Mouse (Mus musculus): Measurements from ENCODE around the gene Med13l. TPM values are rescaled to one million over a fixed set of nuclear protein-coding genes. Genes with fewer than 3 reads are reported as not detected.

Med13l gene
- polyA plus RNA-seq, 1 experiment: 10.7 TPM

DNA sequence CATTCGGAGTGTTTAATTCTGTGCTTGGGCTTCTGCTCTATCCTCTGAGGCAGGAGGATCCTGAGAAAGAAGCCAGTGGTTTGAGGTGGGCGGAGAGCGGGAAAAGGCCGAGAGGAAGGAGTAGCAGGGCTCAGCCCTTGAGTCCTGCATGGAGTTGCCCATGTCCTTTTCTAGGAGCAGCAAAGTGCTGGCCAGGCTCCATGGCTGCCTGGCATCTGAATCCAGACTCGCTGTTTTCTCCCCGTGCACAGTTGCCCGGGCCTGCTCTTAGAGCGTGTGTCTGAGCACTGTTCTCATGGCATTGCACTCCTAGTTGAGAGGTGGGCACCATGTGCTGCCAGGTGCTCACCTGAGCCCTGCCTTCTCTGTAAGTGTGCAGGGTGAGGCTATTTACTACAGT is 175.3 kb downstream of the Med13l start:
- no peak overlapping the region for H3K27ac ChIP-seq (ENCODE audit: insufficient read depth, low read depth, low read length)
- TF ChIP-seq POLR2A (IDR thresholded peaks at IDR 0.05; ENCODE audit: low read depth, low read length) (no peak), CTCF (conservative IDR thresholded peaks at IDR 0.05; ENCODE audit: insufficient read depth, insufficient read length, low read depth, low read length) (no peak)
- 92% methylated on average over 8 of the region's 8 CpGs for WGBS
- no peaks in the 10 kb centered on the region for H3K27me3 ChIP-seq (replicated peaks; ENCODE audit: control insufficient read depth, insufficient read depth, low read length)
- no peak overlapping the region for H3K4me3 ChIP-seq (ENCODE audit: insufficient read depth, low read depth, low read length)
- H3K4me1 ChIP-seq (ENCODE audit: control insufficient read depth, insufficient read depth, low read length): no peaks in the 10 kb centered on the region
- no peak for DNase-seq
- H3K36me3 ChIP-seq (ENCODE audit: control insufficient read depth, insufficient read depth, low read length): peaks cover 5% of the 10 kb centered on the region

DNA sequence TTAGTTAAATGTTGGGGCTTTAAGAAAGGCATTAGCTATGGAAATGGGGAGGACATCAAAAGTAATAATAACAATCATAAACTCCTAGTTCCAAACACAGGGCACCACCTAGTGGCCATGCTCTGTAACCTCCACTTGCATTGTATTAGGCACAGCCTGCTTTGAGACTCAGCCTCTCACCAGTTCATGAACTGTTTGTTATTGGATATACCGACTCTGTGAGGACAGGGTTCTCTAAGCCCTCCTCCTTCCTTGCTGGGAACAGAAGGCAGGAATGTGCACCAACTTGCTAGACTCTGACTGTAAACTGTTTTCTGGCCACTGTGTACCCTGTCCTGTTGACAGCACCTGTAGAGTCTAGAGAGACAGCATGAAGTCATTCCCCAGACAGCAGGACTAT is 177.1 kb downstream of the Med13l start:
- H3K4me1 ChIP-seq (ENCODE audit: control insufficient read depth, insufficient read depth, low read length): no peaks in the 10 kb centered on the region
- H3K36me3 ChIP-seq (ENCODE audit: control insufficient read depth, insufficient read depth, low read length): peaks cover 5% of the 10 kb centered on the region
- no peak overlapping the region for H3K27ac ChIP-seq (ENCODE audit: insufficient read depth, low read depth, low read length)
- no peaks in the 10 kb centered on the region for H3K27me3 ChIP-seq (replicated peaks; ENCODE audit: control insufficient read depth, insufficient read depth, low read length)
- TF ChIP-seq CTCF (conservative IDR thresholded peaks at IDR 0.05; ENCODE audit: insufficient read depth, insufficient read length, low read depth, low read length) (peak; percentile 69), POLR2A (IDR thresholded peaks at IDR 0.05; ENCODE audit: low read depth, low read length) (no peak)
- peak; percentile 66 for DNase-seq
- no peak overlapping the region for H3K4me3 ChIP-seq (ENCODE audit: insufficient read depth, low read depth, low read length)
- 20% methylated on average over 1 of the region's 1 CpGs for WGBS

DNA sequence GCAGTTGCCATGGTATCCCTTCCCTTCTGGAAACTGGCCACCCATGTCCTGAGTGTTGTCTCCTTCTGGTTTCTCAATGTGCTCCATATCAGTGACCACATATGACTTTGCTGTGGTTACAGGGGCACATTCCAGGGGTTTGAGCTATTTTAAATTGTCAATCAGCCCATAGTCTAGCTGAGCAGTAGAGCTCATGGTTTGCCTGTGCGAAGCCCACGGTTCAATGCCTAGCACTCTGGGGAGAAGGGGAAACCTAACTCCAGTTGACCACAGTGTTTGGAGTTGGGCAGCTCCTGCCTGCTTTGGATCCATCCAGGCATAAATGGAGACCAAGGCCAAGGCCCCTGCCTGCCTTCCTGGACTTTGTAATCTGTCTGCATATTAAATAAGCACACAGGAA is 182.6 kb downstream of the Med13l start:
- Histone ChIP-seq H3K4me1 (ENCODE audit: control insufficient read depth, insufficient read depth, low read length) (no peaks in the 10 kb centered on the region), H3K27ac (ENCODE audit: insufficient read depth, low read depth, low read length) (no peak overlapping the region), H3K27me3 (replicated peaks; ENCODE audit: control insufficient read depth, insufficient read depth, low read length) (no peaks in the 10 kb centered on the region), H3K4me3 (ENCODE audit: insufficient read depth, low read depth, low read length) (no peak overlapping the region), H3K36me3 (ENCODE audit: control insufficient read depth, insufficient read depth, low read length) (peaks cover 2% of the 10 kb centered on the region)
- TF ChIP-seq CTCF (conservative IDR thresholded peaks at IDR 0.05; ENCODE audit: insufficient read depth, insufficient read length, low read depth, low read length) (no peak), POLR2A (IDR thresholded peaks at IDR 0.05; ENCODE audit: low read depth, low read length) (no peak)
- WGBS: 39% methylated on average over 2 of the region's 2 CpGs
- no peak for DNase-seq

DNA sequence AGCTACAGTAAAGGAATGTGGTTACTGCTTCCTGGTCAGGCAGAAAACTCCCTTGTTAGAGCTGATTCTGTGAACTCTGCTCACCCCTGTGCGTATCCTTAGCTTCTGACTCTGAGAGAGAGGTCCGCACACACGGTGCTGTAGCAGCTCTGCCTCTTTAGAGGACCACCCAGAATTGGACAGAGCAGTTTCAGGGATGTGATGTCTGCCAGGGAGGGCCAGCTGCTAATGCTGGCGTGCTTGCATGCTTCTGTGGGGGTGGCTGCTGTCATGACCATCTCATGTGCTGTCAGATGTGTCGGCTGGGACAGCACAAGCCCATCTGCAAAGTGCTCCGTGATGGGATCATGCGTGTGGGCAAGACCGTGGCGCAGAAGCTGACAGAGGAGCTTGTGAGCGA is 186.5 kb downstream of the Med13l start:
- peaks cover 1% of the 10 kb centered on the region; the same call in 1 of the 2 replicates for H3K36me3 ChIP-seq (ENCODE audit: control insufficient read depth, insufficient read depth, low read length)
- TF ChIP-seq POLR2A (IDR thresholded peaks at IDR 0.05; ENCODE audit: low read depth, low read length) (no peak), CTCF (conservative IDR thresholded peaks at IDR 0.05; ENCODE audit: insufficient read depth, insufficient read length, low read depth, low read length) (no peak)
- no peak overlapping the region for H3K4me3 ChIP-seq (ENCODE audit: insufficient read depth, low read depth, low read length)
- no peaks in the 10 kb centered on the region for H3K4me1 ChIP-seq (ENCODE audit: control insufficient read depth, insufficient read depth, low read length)
- H3K27ac ChIP-seq (ENCODE audit: insufficient read depth, low read depth, low read length): no peak overlapping the region
- DNase-seq: no peak
- 85% methylated on average over 10 of the region's 10 CpGs for WGBS
- no peaks in the 10 kb centered on the region for H3K27me3 ChIP-seq (replicated peaks; ENCODE audit: control insufficient read depth, insufficient read depth, low read length)

DNA sequence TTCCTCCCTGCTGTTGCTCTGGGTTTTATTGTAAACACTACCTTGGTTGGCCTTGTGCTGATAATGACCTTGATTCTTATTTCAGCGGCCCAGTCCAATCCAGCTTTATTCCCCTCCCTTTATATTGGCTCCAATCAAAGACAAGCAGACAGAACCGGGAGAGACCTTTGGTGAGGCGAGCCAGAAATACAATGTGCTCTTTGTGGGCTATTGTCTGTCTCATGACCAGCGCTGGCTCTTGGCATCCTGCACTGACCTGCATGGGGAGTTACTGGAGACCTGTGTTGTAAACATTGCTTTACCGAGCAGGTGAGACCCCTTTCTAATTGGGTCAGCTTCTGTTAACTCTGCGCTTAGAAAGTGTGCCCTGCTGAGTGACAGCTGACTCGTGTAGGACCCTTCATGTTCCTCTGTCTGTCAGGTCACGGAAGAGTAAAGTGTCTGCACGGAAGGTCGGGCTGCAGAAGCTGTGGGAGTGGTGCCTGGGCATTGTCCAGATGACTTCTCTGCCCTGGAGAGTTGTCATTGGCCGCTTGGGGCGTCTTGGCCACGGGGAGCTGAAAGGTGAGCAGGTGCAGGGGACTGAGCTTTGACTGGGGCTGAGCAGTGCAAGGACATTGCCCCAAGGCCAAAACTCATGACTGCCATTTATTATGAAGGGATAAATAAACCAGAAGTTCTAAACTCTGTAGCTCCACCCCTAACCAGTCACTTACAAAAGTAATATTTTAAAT is 191.1 kb downstream of the Med13l start:
- 60% methylated on average over 13 of the region's 13 CpGs for WGBS
- peak; percentile 76 for DNase-seq
- Histone ChIP-seq H3K4me1 (ENCODE audit: control insufficient read depth, insufficient read depth, low read length) (no peaks in the 10 kb centered on the region), H3K27me3 (replicated peaks; ENCODE audit: control insufficient read depth, insufficient read depth, low read length) (no peaks in the 10 kb centered on the region), H3K4me3 (ENCODE audit: insufficient read depth, low read depth, low read length) (no peak overlapping the region), H3K27ac (ENCODE audit: insufficient read depth, low read depth, low read length) (no peak overlapping the region), H3K36me3 (ENCODE audit: control insufficient read depth, insufficient read depth, low read length) (peaks cover 1% of the 10 kb centered on the region; the same call in 1 of the 2 replicates)
- no peak for TF ChIP-seq CTCF (conservative IDR thresholded peaks at IDR 0.05; ENCODE audit: insufficient read depth, insufficient read length, low read depth, low read length)
- no peak for TF ChIP-seq POLR2A (IDR thresholded peaks at IDR 0.05; ENCODE audit: low read depth, low read length)

DNA sequence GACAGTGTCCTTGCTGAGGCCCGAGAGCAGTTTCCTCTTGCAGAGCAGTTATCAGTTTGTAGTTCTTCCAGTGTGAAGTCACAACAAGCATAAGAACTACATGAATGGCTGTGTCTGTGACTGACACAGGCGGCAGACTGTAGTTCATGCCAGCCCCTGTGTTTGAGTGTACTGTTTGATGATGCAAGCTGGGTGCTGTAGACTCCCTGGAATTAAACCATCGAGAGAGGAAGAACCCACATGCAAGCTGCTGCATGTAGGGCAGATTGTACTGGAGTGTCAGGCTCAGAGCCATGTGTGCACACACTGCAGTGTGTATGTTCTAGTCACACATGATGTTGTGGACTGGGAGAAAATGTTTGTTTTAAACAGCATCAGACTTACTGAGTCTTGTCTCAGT is 192.4 kb downstream of the Med13l start:
- 89% methylated on average over 3 of the region's 3 CpGs for WGBS
- Histone ChIP-seq H3K27me3 (replicated peaks; ENCODE audit: control insufficient read depth, insufficient read depth, low read length) (no peaks in the 10 kb centered on the region), H3K4me3 (ENCODE audit: insufficient read depth, low read depth, low read length) (no peak overlapping the region), H3K27ac (ENCODE audit: insufficient read depth, low read depth, low read length) (no peak overlapping the region), H3K36me3 (ENCODE audit: control insufficient read depth, insufficient read depth, low read length) (peaks cover 1% of the 10 kb centered on the region; the same call in 1 of the 2 replicates), H3K4me1 (ENCODE audit: control insufficient read depth, insufficient read depth, low read length) (no peaks in the 10 kb centered on the region)
- TF ChIP-seq POLR2A (IDR thresholded peaks at IDR 0.05; ENCODE audit: low read depth, low read length) (no peak), CTCF (conservative IDR thresholded peaks at IDR 0.05; ENCODE audit: insufficient read depth, insufficient read length, low read depth, low read length) (no peak)
- DNase-seq: no peak

DNA sequence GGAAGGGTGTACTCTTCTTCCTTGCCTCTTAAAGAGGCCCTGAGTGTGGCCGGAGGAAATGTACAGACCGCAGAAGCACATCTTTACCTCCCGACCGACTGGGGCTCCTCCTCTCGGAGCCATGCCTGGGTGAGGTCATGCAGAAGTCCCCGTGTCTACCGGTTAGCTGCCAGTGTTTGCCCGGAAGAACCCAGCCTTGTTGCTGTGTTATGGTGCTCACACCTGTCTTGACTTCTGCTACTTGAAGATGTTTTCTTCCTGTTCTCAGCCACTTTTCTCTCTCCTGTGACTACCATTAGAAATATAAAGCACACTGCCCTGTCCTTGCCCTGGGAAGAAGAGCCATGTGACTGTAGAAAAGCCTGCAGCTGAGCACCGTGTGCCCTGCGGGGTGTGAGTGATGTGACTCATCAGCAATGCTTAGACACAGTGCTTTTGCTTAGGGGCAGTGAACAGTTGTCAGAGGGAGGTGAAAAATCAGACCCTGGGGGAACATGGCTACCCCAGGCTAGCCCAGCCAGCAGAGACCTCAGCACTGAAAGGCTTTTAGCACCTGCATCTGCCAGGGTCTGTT is 193.1 kb downstream of the Med13l start:
- H3K4me3 ChIP-seq (ENCODE audit: insufficient read depth, low read depth, low read length): no peak overlapping the region
- DNase-seq: no peak
- H3K27me3 ChIP-seq (replicated peaks; ENCODE audit: control insufficient read depth, insufficient read depth, low read length): no peaks in the 10 kb centered on the region
- WGBS: 86% methylated on average over 10 of the region's 10 CpGs
- peaks cover 1% of the 10 kb centered on the region; the same call in 1 of the 2 replicates for H3K36me3 ChIP-seq (ENCODE audit: control insufficient read depth, insufficient read depth, low read length)
- no peaks in the 10 kb centered on the region for H3K4me1 ChIP-seq (ENCODE audit: control insufficient read depth, insufficient read depth, low read length)
- TF ChIP-seq CTCF (conservative IDR thresholded peaks at IDR 0.05; ENCODE audit: insufficient read depth, insufficient read length, low read depth, low read length) (no peak), POLR2A (IDR thresholded peaks at IDR 0.05; ENCODE audit: low read depth, low read length) (no peak)
- no peak overlapping the region for H3K27ac ChIP-seq (ENCODE audit: insufficient read depth, low read depth, low read length)
